Mouse (Mus musculus): ENCODE measurements around the gene Gm3099.
"Not testable (repeated sequence)": the region's sequence is repeated elsewhere in the genome, so short reads cannot be mapped to it uniquely, and the experiment has no call there.

Gene Gm3099

DNA sequence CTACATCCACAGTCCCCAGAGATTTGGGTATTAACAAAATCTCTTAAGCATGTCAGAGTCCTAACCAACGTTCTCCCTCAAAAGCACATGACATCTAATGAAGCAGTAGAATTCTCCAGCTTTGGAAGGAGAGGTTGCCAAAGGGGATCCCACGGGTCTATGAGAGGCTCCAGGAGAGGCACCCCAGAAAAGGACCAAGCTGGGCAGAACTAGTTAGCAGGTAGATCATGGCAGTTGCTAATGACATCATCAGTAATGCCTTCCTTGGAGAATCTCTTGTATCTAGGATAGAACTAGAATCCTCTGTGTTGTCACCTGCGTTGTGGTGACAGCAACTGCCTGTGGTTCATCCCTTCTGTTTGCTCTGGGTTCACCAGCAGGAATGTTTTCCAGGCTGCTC lies at the start of gene Gm3099:
Gm3099 (plus strand) TSS at position 301 of the 400 bp plus-strand sequence.
- not testable (repeated sequence) for DNase-seq (ENCODE audit: low read depth, low spot score)

DNA sequence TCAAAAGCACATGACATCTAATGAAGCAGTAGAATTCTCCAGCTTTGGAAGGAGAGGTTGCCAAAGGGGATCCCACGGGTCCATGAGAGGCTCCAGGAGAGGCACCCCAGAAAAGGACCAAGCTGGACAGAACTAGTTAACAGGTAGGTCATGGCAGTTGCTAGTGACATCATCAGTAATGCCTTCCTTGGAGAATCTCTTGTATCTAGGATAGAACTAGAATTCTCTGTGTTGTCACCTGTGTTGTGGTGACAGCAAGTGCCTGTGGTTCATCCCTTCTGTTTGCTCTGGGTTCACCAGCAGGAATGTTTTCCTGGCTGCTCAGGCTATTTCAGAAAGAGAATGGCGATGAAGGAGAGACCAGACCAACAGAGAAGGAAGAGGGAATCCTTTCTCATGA lies 34.9 kb upstream of the Gm3099 start, which contains the start of gene Gm3095:
Gm3095 (plus strand) TSS at position 301 of the 400 bp plus-strand sequence.
- not testable (repeated sequence) for DNase-seq (ENCODE audit: low read depth, low spot score)

DNA sequence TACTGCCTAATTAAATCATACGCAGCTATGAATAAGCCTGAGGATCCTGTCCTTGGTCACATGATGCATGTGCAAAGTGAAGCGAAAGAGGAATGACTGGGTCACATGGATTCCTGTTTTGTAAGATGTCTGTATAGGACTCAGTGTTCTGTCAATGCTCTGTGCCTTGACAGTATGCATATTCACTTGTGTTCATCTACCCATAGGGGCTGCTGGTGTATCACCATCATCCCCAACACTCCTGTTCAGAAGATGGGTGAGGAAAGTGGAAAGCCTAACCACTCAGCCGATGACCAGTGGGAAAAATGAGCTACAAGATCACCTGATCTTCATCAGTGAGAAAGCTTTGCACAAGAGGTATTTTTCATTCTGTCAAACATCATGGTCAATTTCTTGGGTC lies 25.4 kb downstream of the Gm3099 start, which contains the start of gene Gm5796:
Gm5796 (plus strand) TSS at position 301 of the 400 bp plus-strand sequence.
- not testable (repeated sequence) for DNase-seq (ENCODE audit: low read depth, low spot score)

All from WW6 (cell line).